Mouse (Mus musculus): ENCODE results near the gene Pla2g3. TPM values are rescaled to one million over a fixed set of nuclear protein-coding genes. Genes with fewer than 3 reads are reported as not detected.

Pla2g3 gene
- polyA plus RNA-seq, 1 experiment from 2014 or later: 0.56 TPM

Other genes starting within 250 kb of the Pla2g3 start
- 244 and 249 TPM in 2 replicates for gene Drg1, start 221.9 kb upstream of the Pla2g3 start, polyA plus RNA-seq (2015; fragmentation: Nextera tagmentation; extraction: Ambion mirVana)
- gene Patz1, start 199.4 kb upstream of the Pla2g3 start, polyA plus RNA-seq (2015; fragmentation: Nextera tagmentation; extraction: Ambion mirVana): 49.5 and 57.0 TPM in 2 replicates
- 10.5 and 12.5 TPM in 2 replicates for gene Pik3ip1, start 157.9 kb upstream of the Pla2g3 start, polyA plus RNA-seq (2015; fragmentation: Nextera tagmentation; extraction: Ambion mirVana)
- gene Limk2, start 79.1 kb upstream of the Pla2g3 start, polyA plus RNA-seq (2015; fragmentation: Nextera tagmentation; extraction: Ambion mirVana): 45.8 and 49.5 TPM in 2 replicates
- 45.5 and 47.0 TPM in 2 replicates for gene Rnf185, start 35.9 kb upstream of the Pla2g3 start, polyA plus RNA-seq (2015; fragmentation: Nextera tagmentation; extraction: Ambion mirVana)
- 2.8 and 3.1 TPM in 2 replicates for gene Inpp5j, start 16.5 kb downstream of the Pla2g3 start, polyA plus RNA-seq (2015; fragmentation: Nextera tagmentation; extraction: Ambion mirVana)
- gene Selenom, start 26.4 kb downstream of the Pla2g3 start, polyA plus RNA-seq (2015; fragmentation: Nextera tagmentation; extraction: Ambion mirVana): 113 and 114 TPM in 2 replicates
- 110 and 116 TPM in 2 replicates for gene Smtn, start 52.3 kb downstream of the Pla2g3 start, polyA plus RNA-seq (2015; fragmentation: Nextera tagmentation; extraction: Ambion mirVana)
- gene Morc2a, start 160.9 kb downstream of the Pla2g3 start, polyA plus RNA-seq (2015; fragmentation: Nextera tagmentation; extraction: Ambion mirVana): 27.5 and 31.2 TPM in 2 replicates